Mouse (Mus musculus) natural killer cell, adult 2 months (primary cell): ENCODE measurements around the gene Nod2.
"Not testable (repeated sequence)": the region's sequence is repeated elsewhere in the genome, so short reads cannot be mapped to it uniquely, and the experiment has no call there.

Experiments
- DNase-seq, 2 experiments: peaks; one replicate each; pipeline ENCODE4 v3.0.0; 2022; ENCODE audit warnings: low spot score in 2 of 2

The Nod2 gene

GRCm38 (mm10) chr8:88631081-88631480 is 16.0 kb upstream of the Nod2 start:
- DNase-seq = no peak

GRCm38 (mm10) chr8:88633343-88633765 is 13.8 kb upstream of the Nod2 start:
- peak in 1 of 2 experiments; percentile 67 for DNase-seq

- DNase-seq = peak; percentile 71 to 82
Observed at GRCm38 (mm10) chr8:88635474-88636397, 11.4 kb upstream of the Nod2 start, which contains the start of gene Snx20. Gene Snx20 (minus strand): TSS chr8:88636128.

- peak in 1 of 2 experiments; percentile 85 for DNase-seq
Observed at GRCm38 (mm10) chr8:88637092-88638000, 9.8 kb upstream of the Nod2 start.

GRCm38 (mm10) chr8:88638908-88639307 is 8.2 kb upstream of the Nod2 start:
- no peak for DNase-seq

GRCm38 (mm10) chr8:88642734-88643564 is 4.2 kb upstream of the Nod2 start:
- no peak for DNase-seq

GRCm38 (mm10) chr8:88648322-88648721 is 1.2 kb downstream of the Nod2 start:
- DNase-seq = no peak

GRCm38 (mm10) chr8:88650016-88650708 is 3.0 kb downstream of the Nod2 start:
- no peak for DNase-seq

GRCm38 (mm10) chr8:88651122-88651521 is 4.0 kb downstream of the Nod2 start:
- DNase-seq = not testable (repeated sequence)

- DNase-seq = no peak
Observed at GRCm38 (mm10) chr8:88655334-88655733, 8.2 kb downstream of the Nod2 start.

DNA sequence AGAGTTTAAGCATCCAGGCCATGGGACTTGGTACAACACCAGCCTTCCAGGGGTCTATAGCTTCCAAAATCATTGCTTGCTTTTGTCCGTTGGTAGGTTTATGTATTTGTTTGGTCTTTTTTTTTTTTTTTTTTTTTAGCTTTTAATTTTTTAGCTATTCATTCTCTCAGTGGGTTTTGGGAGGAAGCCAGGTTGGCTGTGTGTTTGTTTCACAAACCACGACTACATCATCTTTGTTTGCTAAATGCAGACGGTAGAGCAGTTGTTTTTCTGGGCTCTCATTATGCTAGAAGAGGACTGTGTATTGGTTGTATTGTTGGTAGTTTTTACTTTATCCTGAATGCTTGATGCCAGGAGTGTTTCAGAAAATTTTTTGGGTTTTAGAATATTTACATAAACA is 12.8 kb downstream of the Nod2 start:
- no peak for DNase-seq

DNA sequence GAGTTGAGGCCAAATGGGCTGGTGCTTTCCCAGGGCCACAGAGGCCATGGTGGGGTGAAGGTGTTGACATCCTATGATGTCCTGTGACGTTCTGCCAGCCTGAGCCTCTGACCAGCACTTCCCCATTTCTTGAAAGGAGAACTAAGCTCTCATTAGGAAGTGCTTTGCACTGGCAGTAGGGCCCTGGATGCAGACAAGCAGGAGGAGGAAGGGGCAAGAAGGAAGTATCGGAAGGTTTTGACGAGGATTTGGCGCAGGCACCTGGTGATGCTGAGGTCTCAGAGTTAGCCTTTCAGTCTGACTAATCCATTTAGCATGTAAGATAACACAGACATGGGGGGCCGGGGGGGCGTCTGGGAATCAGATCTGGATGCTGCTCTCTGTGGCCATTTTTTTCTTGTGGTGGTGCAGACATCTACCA is 15.3 kb downstream of the Nod2 start:
- peak; percentile 31 to 78 for DNase-seq

- no peak for DNase-seq
Observed at GRCm38 (mm10) chr8:88664121-88664520, 17.0 kb downstream of the Nod2 start.

DNA sequence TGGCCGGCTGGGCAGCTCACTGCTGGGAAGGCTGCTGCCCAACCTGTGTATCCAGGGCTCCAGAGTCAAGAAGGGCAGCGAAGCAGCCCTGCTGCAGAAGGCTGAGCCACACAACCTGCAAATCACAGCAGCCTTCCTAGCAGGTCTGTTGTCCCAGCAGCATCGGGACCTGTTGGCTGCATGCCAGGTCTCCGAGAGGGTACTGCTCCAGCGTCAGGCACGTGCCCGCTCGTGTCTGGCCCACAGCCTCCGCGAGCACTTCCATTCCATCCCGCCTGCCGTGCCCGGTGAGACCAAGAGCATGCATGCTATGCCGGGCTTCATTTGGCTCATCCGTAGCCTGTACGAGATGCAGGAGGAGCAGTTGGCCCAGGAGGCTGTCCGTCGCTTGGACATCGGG is 17.8 kb downstream of the Nod2 start:
- DNase-seq = no peak

- peak; percentile 14 to 58 for DNase-seq
Observed at GRCm38 (mm10) chr8:88666435-88666834, 19.3 kb downstream of the Nod2 start.

DNA sequence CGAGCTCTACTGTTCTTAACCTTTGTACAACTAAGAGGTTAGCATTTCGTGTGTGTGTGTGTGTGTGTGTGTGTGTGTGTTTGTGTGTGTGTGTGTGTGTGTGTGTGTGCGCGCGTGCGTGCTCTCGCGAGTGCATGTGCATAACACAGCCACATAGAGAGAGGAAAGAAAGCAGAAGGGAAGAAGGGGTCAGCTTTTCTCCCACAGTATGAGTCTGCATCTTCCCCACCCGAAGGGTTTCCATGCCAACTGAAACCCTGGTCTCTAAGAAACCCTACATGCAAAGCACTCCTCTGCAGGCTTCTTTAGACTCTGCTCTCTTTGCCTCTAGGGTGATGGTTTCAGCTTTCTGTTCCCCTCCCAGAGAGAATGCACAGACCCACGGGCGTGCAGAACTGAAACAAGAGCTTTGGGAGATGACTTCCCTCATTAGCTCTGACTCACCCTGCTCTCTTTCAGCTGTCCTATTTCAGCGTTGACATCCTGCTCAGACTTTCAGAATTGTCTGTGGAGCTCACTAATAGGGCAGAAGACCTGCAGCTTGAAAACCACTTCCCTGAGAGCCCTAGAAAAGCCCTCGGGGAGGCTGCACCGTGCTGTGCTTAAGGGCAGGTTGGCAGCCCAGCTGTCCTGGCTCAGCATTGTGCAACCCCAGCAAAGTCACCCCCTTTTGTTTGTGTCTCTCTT is 21.4 kb downstream of the Nod2 start:
- peak; percentile 42 to 85 for DNase-seq

- DNase-seq = no peak
Observed at GRCm38 (mm10) chr8:88670782-88671181, 23.7 kb downstream of the Nod2 start.

GRCm38 (mm10) chr8:88671575-88671974 is 24.5 kb downstream of the Nod2 start:
- DNase-seq = no peak

DNA sequence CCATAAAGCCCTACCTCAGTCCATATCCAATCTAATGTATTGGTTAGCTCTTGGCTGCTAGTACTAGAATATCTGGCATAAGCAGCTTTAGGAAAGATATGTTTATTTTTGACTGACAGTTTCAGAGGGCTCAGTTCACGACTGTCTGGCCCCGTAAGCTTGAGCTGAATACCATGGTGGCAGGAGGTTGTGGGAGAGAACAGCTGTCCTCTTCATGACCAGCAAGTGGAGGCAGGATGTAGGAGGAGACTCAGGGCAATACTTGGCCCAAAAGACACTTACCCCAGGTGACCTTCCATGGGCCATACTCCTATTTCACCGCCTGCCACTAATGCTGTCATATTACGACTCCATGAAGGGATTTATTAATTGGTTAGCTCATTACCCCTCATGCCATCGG is 26.7 kb downstream of the Nod2 start:
- no peak for DNase-seq
